Mouse (Mus musculus): Measurements from ENCODE around the gene Hivep3.

GRCm38 (mm10) chr4:119852483-119852882, 118.9 kb downstream of the Hivep3 start:
- TF ChIP-seq CTCF (IDR thresholded peaks at IDR 0.05; ENCODE audit: low read depth, low read length) (no peak), POLR2A (IDR thresholded peaks at IDR 0.05; ENCODE audit: extremely low read depth, insufficient read depth, low read length) (no peak)
